Mouse (Mus musculus) myocyte (in vitro differentiated cells): ENCODE data around the gene Emid1.

Experiments used
- MYOD1 ChIP-seq, 3 experiments: IDR thresholded peaks; one replicate each; pipeline ENCODE4 v1.6.1; 2011; ENCODE audit warnings: control low read depth in 2 of 3, low read depth in 2 of 3, mild to moderate bottlenecking in 2 of 3, moderate library complexity in 1 of 3; ENCODE audit not compliant: insufficient read length in 2 of 3, control insufficient read depth in 1 of 3
- POLR2A ChIP-seq: IDR thresholded peaks from one replicate; pipeline ENCODE4 v1.6.1; 2011; ENCODE audit warnings: low read depth, mild to moderate bottlenecking, control low read depth, moderate library complexity; ENCODE audit not compliant: insufficient read length
- USF1 ChIP-seq: IDR thresholded peaks from one replicate; pipeline ENCODE4 v1.6.1; 2011; ENCODE audit warnings: low read depth, mild to moderate bottlenecking, control low read depth, moderate library complexity

GRCm38 (mm10) chr11:5163421-5163820, 11.4 kb upstream of the Emid1 start:
- TF ChIP-seq MYOD1 (IDR thresholded peaks at IDR 0.05; ENCODE audit: control insufficient read depth in 1 of 3, insufficient read length in 2 of 3, low read depth in 2 of 3), result no peak
- TF ChIP-seq POLR2A, result no peak
- no peak for TF ChIP-seq USF1
